Mouse (Mus musculus) urinary bladder, postnatal 25 days (tissue): ENCODE results near the gene Cdkal1.

ENCODE experiments used
- DNase-seq: peaks from one replicate; pipeline ENCODE4 v3.0.0; 2022; ENCODE audit warnings: low spot score

The Cdkal1 gene

GRCm38 (mm10) chr13:29627438-29628124, 227.9 kb downstream of the Cdkal1 start:
- DNase-seq, result peak; percentile 18

DNA sequence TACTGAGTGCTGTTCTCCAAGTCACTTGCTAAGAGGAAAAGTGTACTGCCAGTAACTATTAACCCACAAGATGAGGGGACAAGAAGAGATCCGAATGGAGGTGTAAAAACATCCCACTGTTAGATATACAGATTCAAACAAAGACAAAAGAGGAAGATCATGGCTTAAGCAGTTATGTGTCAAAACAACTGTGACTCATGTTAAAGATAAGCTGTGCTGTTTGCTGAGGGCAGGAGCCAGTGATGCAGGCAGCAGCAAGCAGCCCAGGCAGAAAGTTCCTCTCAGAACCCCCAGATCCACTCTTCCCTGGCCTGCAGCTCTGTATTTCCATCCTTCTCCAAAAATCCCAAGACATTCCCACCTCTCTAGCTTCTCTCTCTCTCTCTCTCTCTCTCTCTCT, 230.5 kb downstream of the Cdkal1 start:
- no peak for DNase-seq

GRCm38 (mm10) chr13:29623636-29624239, 231.7 kb downstream of the Cdkal1 start:
- DNase-seq, result no peak

GRCm38 (mm10) chr13:29621881-29622280, 233.6 kb downstream of the Cdkal1 start:
- DNase-seq, result no peak

GRCm38 (mm10) chr13:29621363-29621762, 234.1 kb downstream of the Cdkal1 start:
- DNase-seq, result no peak

- DNase-seq, result no peak
Measured at GRCm38 (mm10) chr13:29620826-29621225, 234.6 kb downstream of the Cdkal1 start.

GRCm38 (mm10) chr13:29616654-29617171, 238.8 kb downstream of the Cdkal1 start:
- DNase-seq, result no peak

- no peak for DNase-seq
Measured at GRCm38 (mm10) chr13:29615987-29616386, 239.5 kb downstream of the Cdkal1 start.

DNA sequence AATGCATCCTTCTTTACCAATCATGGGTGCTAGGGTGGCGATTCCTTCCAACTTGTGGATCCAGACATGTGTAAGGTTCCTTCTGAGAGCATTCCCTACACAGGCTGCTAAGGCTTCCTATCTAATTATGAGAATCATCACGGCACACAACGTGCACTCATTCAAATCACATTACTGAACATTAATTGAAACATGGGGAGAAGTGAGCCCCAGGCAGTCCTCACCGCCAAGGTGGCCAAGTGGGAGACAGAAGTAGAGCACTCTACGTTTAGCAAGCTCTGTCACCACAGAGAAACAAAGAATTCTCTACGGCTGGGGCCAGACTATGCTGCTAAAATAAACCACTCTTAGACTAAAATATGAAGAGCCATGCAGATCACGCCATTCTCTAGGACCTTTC, 240.4 kb downstream of the Cdkal1 start:
- DNase-seq, result no peak

DNA sequence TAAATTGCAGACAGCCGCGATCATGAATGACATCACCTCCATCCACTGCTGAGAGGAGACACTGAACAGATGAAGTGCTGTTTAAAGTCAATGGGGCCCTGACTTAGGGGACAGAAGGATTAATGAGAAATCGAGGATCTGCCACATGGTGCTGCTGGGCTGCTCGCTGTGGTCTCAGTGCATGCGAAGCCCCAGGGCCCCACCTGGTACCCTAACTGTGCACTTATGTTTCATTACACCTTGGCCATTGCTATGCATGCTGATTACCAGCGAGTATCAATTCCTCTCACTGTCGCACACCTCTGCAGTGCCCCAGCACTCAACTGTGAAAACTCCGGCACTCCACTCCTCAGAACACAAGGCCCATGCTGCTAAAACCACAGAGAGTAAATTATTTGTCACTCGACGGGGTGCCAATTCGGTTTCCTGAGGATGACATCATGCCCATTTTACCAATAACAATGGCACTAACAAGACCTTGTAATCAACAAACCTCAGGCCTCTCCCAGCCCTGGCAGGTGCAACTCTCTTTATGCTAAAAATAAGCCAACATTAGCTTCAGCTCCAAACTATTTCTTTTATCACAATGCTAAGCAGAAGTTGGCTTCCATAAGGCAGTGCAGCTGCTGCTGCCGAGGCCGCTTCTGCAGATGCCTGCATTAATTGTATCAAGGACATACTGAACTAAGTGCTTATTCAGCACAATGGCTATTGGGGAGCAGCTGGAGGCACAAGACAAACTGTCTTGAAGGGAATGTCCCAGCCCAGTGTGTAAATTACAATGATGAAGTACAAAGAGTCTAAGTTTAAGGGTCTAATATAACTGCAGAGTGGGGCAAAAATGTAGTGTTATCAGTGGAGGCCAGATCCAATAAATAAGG, 245.2 kb downstream of the Cdkal1 start:
- DNase-seq, result no peak

- no peak for DNase-seq
Measured at GRCm38 (mm10) chr13:29609441-29609840, 246.0 kb downstream of the Cdkal1 start.

DNA sequence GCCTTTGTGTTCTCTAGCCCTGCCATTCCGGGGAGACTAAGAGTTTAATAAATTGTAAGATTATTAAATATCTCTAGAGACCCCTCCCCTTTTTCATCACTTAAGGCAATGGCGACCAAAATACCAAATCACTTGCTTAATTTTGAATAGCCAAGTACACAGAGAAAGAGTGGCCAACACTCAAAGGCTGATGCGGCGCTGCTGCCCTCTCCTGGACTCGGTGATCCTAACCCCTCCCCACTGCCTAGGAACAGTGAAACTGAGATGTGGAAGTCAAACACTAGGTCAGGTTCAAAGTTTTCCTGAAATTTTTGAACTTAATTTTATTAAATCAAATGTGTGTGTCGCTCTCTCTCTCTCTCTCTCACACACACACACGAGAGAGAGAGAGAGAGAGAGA, 251.2 kb downstream of the Cdkal1 start:
- DNase-seq, result peak; percentile 45

GRCm38 (mm10) chr13:29603597-29603996, 251.9 kb downstream of the Cdkal1 start:
- DNase-seq, result no peak

- DNase-seq, result no peak
Measured at GRCm38 (mm10) chr13:29601033-29601432, 254.4 kb downstream of the Cdkal1 start.

DNA sequence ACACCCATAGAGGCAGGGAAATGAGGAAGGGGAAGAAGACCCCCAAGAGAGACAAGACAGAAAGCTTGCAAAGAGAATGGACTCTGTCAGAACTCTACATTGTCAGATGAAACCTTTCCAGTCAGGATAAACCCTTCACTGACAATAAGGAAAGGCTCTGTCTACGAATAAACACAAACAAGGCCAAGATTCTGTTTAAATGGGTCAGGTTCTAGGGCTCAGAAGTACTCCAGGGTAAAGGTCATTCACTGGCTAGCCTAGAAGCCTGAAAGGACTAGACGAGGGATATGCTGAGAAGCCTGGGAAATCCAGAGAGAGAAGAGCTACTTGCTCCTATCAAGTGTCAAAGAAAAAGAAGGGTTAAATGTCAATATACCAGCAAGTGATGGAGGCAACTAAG, 255.8 kb downstream of the Cdkal1 start:
- DNase-seq, result no peak

- DNase-seq, result no peak
Measured at GRCm38 (mm10) chr13:29596735-29597134, 258.7 kb downstream of the Cdkal1 start.

DNA sequence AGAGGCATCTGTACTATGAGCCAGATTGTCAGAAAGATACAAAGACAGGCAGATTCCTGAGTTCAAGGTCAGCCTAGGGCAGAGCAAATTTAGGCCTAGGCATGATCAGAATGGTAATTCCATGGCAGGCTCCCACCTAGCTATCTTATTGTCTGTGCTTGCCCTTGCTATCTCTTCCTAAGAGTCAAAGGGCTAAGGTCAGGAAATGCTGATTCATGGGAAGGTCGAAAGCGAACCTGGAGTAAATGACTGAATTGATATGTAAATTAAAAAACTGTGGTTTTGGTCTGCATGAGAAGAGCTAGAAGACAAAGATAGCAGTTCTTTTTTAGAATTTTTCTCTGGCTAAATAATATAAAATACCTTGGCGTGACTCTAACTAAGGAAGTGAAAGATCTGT, 262.4 kb downstream of the Cdkal1 start:
- DNase-seq, result no peak

GRCm38 (mm10) chr13:29590685-29591084, 264.8 kb downstream of the Cdkal1 start:
- DNase-seq, result no peak

DNA sequence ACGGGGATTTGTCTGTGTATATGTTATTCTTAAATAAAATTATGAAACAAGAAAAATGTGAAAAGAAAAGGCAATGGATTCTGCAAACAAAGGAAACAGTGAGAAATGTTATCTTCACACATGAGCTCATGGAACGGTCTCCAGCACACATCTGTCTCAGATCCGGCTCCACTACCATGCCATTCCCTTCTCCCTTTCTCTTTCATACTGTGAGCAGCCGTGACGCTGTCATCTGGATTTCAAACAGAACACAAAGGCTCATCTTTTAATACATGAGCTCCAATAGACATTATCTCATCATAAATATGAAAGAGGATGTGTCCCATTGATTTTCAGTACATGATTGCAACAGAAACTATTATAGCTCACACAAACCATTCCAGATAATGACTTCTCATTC, 265.3 kb downstream of the Cdkal1 start:
- no peak for DNase-seq

DNA sequence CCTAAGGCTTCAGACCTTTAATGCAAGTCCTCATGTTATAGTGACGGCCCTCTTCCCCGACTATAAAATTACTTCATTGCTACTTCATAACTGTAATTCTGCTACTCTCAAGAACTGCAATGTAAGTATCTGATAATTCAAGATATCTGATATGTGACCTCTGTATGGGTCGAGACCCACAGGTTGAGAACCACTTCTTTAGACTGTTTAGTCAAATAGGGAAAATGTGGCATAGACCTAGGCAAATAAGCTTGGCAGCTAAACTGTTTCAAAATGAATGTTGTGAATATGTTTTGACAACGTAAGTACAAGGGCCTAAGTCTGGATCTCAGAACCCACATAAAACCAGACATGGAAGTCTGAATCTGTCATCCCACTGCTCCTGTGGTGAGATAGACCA, 266.8 kb downstream of the Cdkal1 start:
- no peak for DNase-seq

GRCm38 (mm10) chr13:29581762-29582700, 273.4 kb downstream of the Cdkal1 start:
- DNase-seq, result no peak

GRCm38 (mm10) chr13:29580780-29581179, 274.7 kb downstream of the Cdkal1 start:
- no peak for DNase-seq
